Mouse (Mus musculus): Measurements from ENCODE around the gene Zcchc2. TPM values are rescaled to one million over a fixed set of nuclear protein-coding genes. Genes with fewer than 3 reads are reported as not detected.

Gene Zcchc2
- polyA plus RNA-seq, 1 experiment from 2014 or later: 3.8 TPM

GRCm38 (mm10) chr1:105962084-105962818, 28.0 kb upstream of the Zcchc2 start:
- H3K4me1 ChIP-seq (ENCODE audit: control insufficient read depth, insufficient read depth, low read length): no peaks in the 10 kb centered on the region
- H3K4me2 ChIP-seq (replicated peaks; ENCODE audit: low read depth, low read length): no peak overlapping the region
- ATAC-seq (ENCODE audit: insufficient number of reproducible peaks, insufficient read depth, low FRiP score, low read depth): no peak
- H3K4me3 ChIP-seq (ENCODE audit: low read depth, low read length): no peak overlapping the region
- H3K9ac ChIP-seq (replicated peaks; ENCODE audit: low read depth, low read length): no peak overlapping the region
- no peaks in the 10 kb centered on the region for H3K36me3 ChIP-seq (ENCODE audit: control insufficient read depth, insufficient read depth, low read length)
- no peaks in the 10 kb centered on the region for H3K27me3 ChIP-seq (ENCODE audit: control insufficient read depth, insufficient read depth, low read length)
- no peaks in the 10 kb centered on the region for H3K9me3 ChIP-seq (ENCODE audit: control insufficient read depth, low read depth, low read length)
- WGBS: 73% methylated on average over 7 of the region's 7 CpGs
- H3K27ac ChIP-seq (ENCODE audit: low read length): no peak overlapping the region

- no peaks in the 10 kb centered on the region for H3K4me1 ChIP-seq (ENCODE audit: control insufficient read depth, insufficient read depth, low read length)
- no peak for ATAC-seq (ENCODE audit: insufficient number of reproducible peaks, insufficient read depth, low FRiP score, low read depth)
- 93% methylated on average over 9 of the region's 9 CpGs for WGBS
- no peak overlapping the region for H3K27ac ChIP-seq (ENCODE audit: low read length)
- H3K9me3 ChIP-seq (ENCODE audit: control insufficient read depth, low read depth, low read length): no peaks in the 10 kb centered on the region
- no peaks in the 10 kb centered on the region for H3K27me3 ChIP-seq (ENCODE audit: control insufficient read depth, insufficient read depth, low read length)
- no peak overlapping the region for H3K4me2 ChIP-seq (replicated peaks; ENCODE audit: low read depth, low read length)
- no peaks in the 10 kb centered on the region for H3K36me3 ChIP-seq (ENCODE audit: control insufficient read depth, insufficient read depth, low read length)
- no peak overlapping the region for H3K9ac ChIP-seq (replicated peaks; ENCODE audit: low read depth, low read length)
- H3K4me3 ChIP-seq (ENCODE audit: low read depth, low read length): no peak overlapping the region
These were observed 27.4 kb upstream of the Zcchc2 start for GRCm38 (mm10) chr1:105962852-105963251.

- H3K27ac ChIP-seq (ENCODE audit: low read length): no peak overlapping the region
- WGBS: 50% methylated on average over 4 of the region's 4 CpGs
- ATAC-seq (ENCODE audit: insufficient number of reproducible peaks, insufficient read depth, low FRiP score, low read depth): no peak
These were observed 25.7 kb upstream of the Zcchc2 start for GRCm38 (mm10) chr1:105964514-105964913.

GRCm38 (mm10) chr1:105965189-105965588, 25.0 kb upstream of the Zcchc2 start:
- no peak for ATAC-seq (ENCODE audit: insufficient number of reproducible peaks, insufficient read depth, low FRiP score, low read depth)
- Histone ChIP-seq H3K4me1 (ENCODE audit: control insufficient read depth, insufficient read depth, low read length) (no peaks in the 10 kb centered on the region), H3K27ac (ENCODE audit: low read length) (no peak overlapping the region), H3K9ac (replicated peaks; ENCODE audit: low read depth, low read length) (no peak overlapping the region), H3K4me2 (replicated peaks; ENCODE audit: low read depth, low read length) (no peak overlapping the region), H3K27me3 (ENCODE audit: control insufficient read depth, insufficient read depth, low read length) (no peaks in the 10 kb centered on the region), H3K36me3 (ENCODE audit: control insufficient read depth, insufficient read depth, low read length) (no peaks in the 10 kb centered on the region), H3K4me3 (ENCODE audit: low read depth, low read length) (no peak overlapping the region), H3K9me3 (ENCODE audit: control insufficient read depth, low read depth, low read length) (no peaks in the 10 kb centered on the region)
- WGBS: 82% methylated on average over 5 of the region's 5 CpGs

More at GRCm38 (mm10) chr1:105964514-105964913, 25.7 kb upstream of the Zcchc2 start:
- no peaks in the 10 kb centered on the region for H3K27me3 ChIP-seq (ENCODE audit: control insufficient read depth, insufficient read depth, low read length)
- H3K36me3 ChIP-seq (ENCODE audit: control insufficient read depth, insufficient read depth, low read length): no peaks in the 10 kb centered on the region
- no peak overlapping the region for H3K9ac ChIP-seq (replicated peaks; ENCODE audit: low read depth, low read length)
- H3K4me2 ChIP-seq (replicated peaks; ENCODE audit: low read depth, low read length): no peak overlapping the region
- no peaks in the 10 kb centered on the region for H3K4me1 ChIP-seq (ENCODE audit: control insufficient read depth, insufficient read depth, low read length)
- no peaks in the 10 kb centered on the region for H3K9me3 ChIP-seq (ENCODE audit: control insufficient read depth, low read depth, low read length)
- no peak overlapping the region for H3K4me3 ChIP-seq (ENCODE audit: low read depth, low read length)

- Histone ChIP-seq H3K9me3 (ENCODE audit: control insufficient read depth, low read depth, low read length) (no peaks in the 10 kb centered on the region), H3K4me2 (replicated peaks; ENCODE audit: low read depth, low read length) (peak overlapping the region; percentile 26; the same call in 1 of the 2 replicates), H3K9ac (replicated peaks; ENCODE audit: low read depth, low read length) (no peak overlapping the region), H3K36me3 (ENCODE audit: control insufficient read depth, insufficient read depth, low read length) (no peaks in the 10 kb centered on the region), H3K4me3 (ENCODE audit: low read depth, low read length) (peak overlapping the region; percentile 3; the same call in 1 of the 2 replicates), H3K27ac (ENCODE audit: low read length) (no peak overlapping the region), H3K4me1 (ENCODE audit: control insufficient read depth, insufficient read depth, low read length) (no peaks in the 10 kb centered on the region), H3K27me3 (ENCODE audit: control insufficient read depth, insufficient read depth, low read length) (no peaks in the 10 kb centered on the region)
- 35% methylated on average over 10 of the region's 10 CpGs for WGBS
- ATAC-seq (ENCODE audit: insufficient number of reproducible peaks, insufficient read depth, low FRiP score, low read depth): no peak
These were observed 18.6 kb upstream of the Zcchc2 start for GRCm38 (mm10) chr1:105971490-105972170.

- Histone ChIP-seq H3K4me2 (replicated peaks; ENCODE audit: low read depth, low read length) (no peak overlapping the region), H3K27ac (ENCODE audit: low read length) (no peak overlapping the region), H3K27me3 (ENCODE audit: control insufficient read depth, insufficient read depth, low read length) (no peaks in the 10 kb centered on the region), H3K9ac (replicated peaks; ENCODE audit: low read depth, low read length) (no peak overlapping the region), H3K4me3 (ENCODE audit: low read depth, low read length) (no peak overlapping the region), H3K9me3 (ENCODE audit: control insufficient read depth, low read depth, low read length) (no peaks in the 10 kb centered on the region), H3K4me1 (ENCODE audit: control insufficient read depth, insufficient read depth, low read length) (no peaks in the 10 kb centered on the region), H3K36me3 (ENCODE audit: control insufficient read depth, insufficient read depth, low read length) (no peaks in the 10 kb centered on the region)
- WGBS: 39% methylated on average over 2 of the region's 2 CpGs
- ATAC-seq (ENCODE audit: insufficient number of reproducible peaks, insufficient read depth, low FRiP score, low read depth): no peak
These were observed 16.2 kb upstream of the Zcchc2 start for GRCm38 (mm10) chr1:105974023-105974422.

GRCm38 (mm10) chr1:105977446-105978094, 12.6 kb upstream of the Zcchc2 start:
- no peak overlapping the region for H3K9ac ChIP-seq (replicated peaks; ENCODE audit: low read depth, low read length)
- no peak overlapping the region for H3K4me3 ChIP-seq (ENCODE audit: low read depth, low read length)
- H3K4me1 ChIP-seq (ENCODE audit: control insufficient read depth, insufficient read depth, low read length): no peaks in the 10 kb centered on the region
- no peak overlapping the region for H3K27ac ChIP-seq (ENCODE audit: low read length)
- no peaks in the 10 kb centered on the region for H3K27me3 ChIP-seq (ENCODE audit: control insufficient read depth, insufficient read depth, low read length)
- H3K36me3 ChIP-seq (ENCODE audit: control insufficient read depth, insufficient read depth, low read length): no peaks in the 10 kb centered on the region
- ATAC-seq (ENCODE audit: insufficient number of reproducible peaks, insufficient read depth, low FRiP score, low read depth): no peak
- 68% methylated on average over 7 of the region's 7 CpGs for WGBS
- H3K9me3 ChIP-seq (ENCODE audit: control insufficient read depth, low read depth, low read length): no peaks in the 10 kb centered on the region
- H3K4me2 ChIP-seq (replicated peaks; ENCODE audit: low read depth, low read length): no peak overlapping the region

GRCm38 (mm10) chr1:105980849-105981610, 9.2 kb upstream of the Zcchc2 start:
- 52% methylated on average over 6 of the region's 6 CpGs for WGBS

More at GRCm38 (mm10) chr1:105980849-105981610, 9.2 kb upstream of the Zcchc2 start:
- Histone ChIP-seq H3K4me2 (replicated peaks; ENCODE audit: low read depth, low read length) (no peak overlapping the region), H3K4me1 (ENCODE audit: control insufficient read depth, insufficient read depth, low read length) (no peaks in the 10 kb centered on the region), H3K9me3 (ENCODE audit: control insufficient read depth, low read depth, low read length) (no peaks in the 10 kb centered on the region), H3K9ac (replicated peaks; ENCODE audit: low read depth, low read length) (no peak overlapping the region), H3K27ac (ENCODE audit: low read length) (no peak overlapping the region), H3K36me3 (ENCODE audit: control insufficient read depth, insufficient read depth, low read length) (no peaks in the 10 kb centered on the region), H3K27me3 (ENCODE audit: control insufficient read depth, insufficient read depth, low read length) (no peaks in the 10 kb centered on the region), H3K4me3 (ENCODE audit: low read depth, low read length) (no peak overlapping the region)
- no peak for ATAC-seq (ENCODE audit: insufficient number of reproducible peaks, insufficient read depth, low FRiP score, low read depth)
